ENCODE assay signal across 8 mouse cellular contexts in the genomic region with DNA sequence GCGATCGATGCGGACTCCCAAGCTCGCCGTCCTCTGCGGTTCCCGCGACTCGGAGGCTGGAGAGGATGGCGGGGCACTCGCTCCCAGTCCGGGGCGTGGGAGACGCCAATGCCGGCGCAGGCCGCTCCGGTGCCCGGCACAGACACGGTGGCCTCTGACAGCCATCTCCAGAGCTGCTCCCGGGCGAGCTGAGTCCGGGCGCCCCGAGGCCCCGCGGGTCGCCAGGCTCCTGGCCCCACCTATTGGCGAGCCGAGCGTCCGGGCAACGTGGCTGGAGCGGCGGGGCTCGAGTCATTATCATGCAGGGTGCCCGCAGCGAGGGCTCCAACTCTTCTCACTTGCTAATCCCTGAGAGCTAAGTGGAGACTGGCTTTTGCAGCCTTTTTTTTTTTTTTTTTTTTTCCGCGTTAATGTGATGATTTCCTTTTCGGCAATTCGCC. TPM values are rescaled to one million over a fixed set of nuclear protein-coding genes. Genes with fewer than 3 reads are reported as not detected.
A peak's percentile ranks its signal among the peaks of the same experiment; 100 is the strongest.
DNase-seq lines count a peak whose midpoint lies in the region; ATAC-seq and TF ChIP-seq lines count a peak whose summit lies in the region.

No protein-coding gene starts in this region.

- TF ChIP-seq CTCF in small intestine, adult 2 months (IDR thresholded peaks at IDR 0.05; ENCODE audit: extremely low read depth, insufficient read length, insufficient replicate concordance, low read depth, low read length) = no peak

- ATAC-seq in granulocyte monocyte progenitor cell, adult 5-6 weeks (replicated peaks; ENCODE audit: poor library complexity, severe bottlenecking) = peak; percentile 37

- no peak for TF ChIP-seq POLR2A in small intestine, adult 2 months (IDR thresholded peaks at IDR 0.05; ENCODE audit: low read depth, low read length)

- H3K27ac ChIP-seq in small intestine, adult 2 months (ENCODE audit: insufficient read depth, low read depth, low read length) = no peak overlapping the region

- DNase-seq in right cerebral cortex, adult 18-20 months = peak; percentile 64
- DNase-seq in right cerebral cortex, postnatal 25 days = no peak
- peak; percentile 68 for DNase-seq in embryo, embryonic 10.5 days (ENCODE audit: low spot score)
- peak; percentile 68 to 69 for DNase-seq in layer of hippocampus, postnatal 14 days (ENCODE audit: low spot score in 2 of 2)
- DNase-seq in mesoderm, embryonic 11.5 days (ENCODE audit: low read depth, low spot score) = peak; percentile 49
- DNase-seq in spleen, postnatal 36 days (ENCODE audit: low spot score in 2 of 2) = no peak

- H3K27me3 ChIP-seq in small intestine, adult 2 months (ENCODE audit: control insufficient read depth, insufficient read depth, low read length) = peaks cover 10% of the 10 kb centered on the region

- WGBS in small intestine, adult 2 months = 2% methylated on average over 42 of the region's 42 CpGs

- H3K36me3 ChIP-seq in small intestine, adult 2 months (ENCODE audit: control insufficient read depth, insufficient read depth, low read length) = no peaks in the 10 kb centered on the region

- H3K4me3 ChIP-seq in small intestine, adult 2 months (ENCODE audit: low read depth, low read length) = peak overlapping the region; percentile 14; the same call in 1 of the 2 replicates

- no peaks in the 10 kb centered on the region for H3K4me1 ChIP-seq in small intestine, adult 2 months (ENCODE audit: control insufficient read depth, insufficient read depth, insufficient read length, low read length)

RNA-seq across cellular contexts. Expression of a gene that starts 1.8 kb away (rescaled TPM):
- not detected in 2 replicates for total RNA-seq in granulocyte monocyte progenitor cell, adult 5-6 weeks (2014; fragmentation: Nextera tagmentation)
- not detected in 2 replicates for total RNA-seq in granulocyte monocyte progenitor cell, adult 5-6 weeks (2017)
- 10 to 100 TPM; 17.2 to 22.0 TPM for total RNA-seq in layer of hippocampus, postnatal 14 days (2021)
- polyA plus RNA-seq in small intestine, adult 2 months (2012; rRNA removed) = 0.05 TPM in 1 of 2 replicates, not detected in the other

Comparison
In these comparisons a context has a peak if more than half of its experiments do, and no peak if none do; other contexts are left out.
1. DNase-seq: peak in right cerebral cortex, adult 18-20 months (single experiment), embryo, embryonic 10.5 days (single experiment), layer of hippocampus, postnatal 14 days (2 of 2) and mesoderm, embryonic 11.5 days (single experiment); none in right cerebral cortex, postnatal 25 days (single experiment) and spleen, postnatal 36 days (0 of 2).
2. RNA of a gene that starts 1.8 kb away (total RNA-seq): 17.2 to 22.0 TPM in layer of hippocampus, postnatal 14 days; not detected in granulocyte monocyte progenitor cell, adult 5-6 weeks; every median in the first group is over 10 times any median in the second.